Mouse (Mus musculus) lung, embryonic 15.5 days (tissue): ENCODE data around the gene Spryd3. TPM values are rescaled to one million over a fixed set of nuclear protein-coding genes. Genes with fewer than 3 reads are reported as not detected.
A peak's percentile ranks its signal among the peaks of the same experiment; 100 is the strongest.

Source experiments
- ATAC-seq: fragments of 200-750 bp; cut with Nextera tagmentation; 2 replicates; pipeline ENCODE4 v1.8.0; 2017; ENCODE audit warnings: moderate number of reproducible peaks, borderline replicate concordance; ENCODE audit not compliant: low FRiP score, low TSS enrichment; ENCODE audit errors: extremely low read depth
- H3K27ac ChIP-seq: fragments of 300-500 bp; sonication (generic); 2 replicates; pipeline ENCODE4 v1.5.1; 2015; ENCODE audit warnings: moderate library complexity, mild to moderate bottlenecking, inconsistent platforms
- H3K27me3 ChIP-seq: fragments of 300-500 bp; sonication (generic); 2 replicates; pipeline ENCODE4 v1.6.1; 2015; ENCODE audit warnings: inconsistent platforms
- H3K36me3 ChIP-seq: fragments of 300-500 bp; sonication (generic); 2 replicates; pipeline ENCODE4 v1.6.1; 2015; ENCODE audit warnings: inconsistent platforms
- H3K4me1 ChIP-seq: fragments of 300-500 bp; sonication (generic); 2 replicates; pipeline ENCODE4 v1.6.1; 2015; ENCODE audit warnings: inconsistent platforms
- H3K4me2 ChIP-seq: fragments of 300-500 bp; sonication (generic); 2 replicates; pipeline ENCODE4 v1.6.1; 2015; ENCODE audit warnings: inconsistent platforms, mild to moderate bottlenecking, moderate library complexity
- H3K4me3 ChIP-seq: fragments of 300-500 bp; sonication (generic); 2 replicates; pipeline ENCODE4 v1.5.1; 2015; ENCODE audit warnings: mild to moderate bottlenecking, inconsistent platforms
- H3K9ac ChIP-seq: fragments of 300-500 bp; sonication (generic); 2 replicates; pipeline ENCODE4 v1.6.1; 2015; ENCODE audit warnings: inconsistent platforms
- H3K9me3 ChIP-seq: fragments of 300-500 bp; sonication (generic); 2 replicates; pipeline ENCODE4 v1.6.1; 2016; ENCODE audit warnings: inconsistent platforms
- WGBS: fragments of 180-500 bp; shearing (Covaris S2); methylation state at CpG from one replicate; pipeline ENCODE4 v1.1.7; 2015; 5-methylcytosine and 5-hydroxymethylcytosine counted together
- polyA plus RNA-seq: library from polyadenylated mRNA; unstranded; fragments of >200 nt; fragmentation: Nextera tagmentation; extraction: Ambion mirVana; gene quantifications from 2 replicates; pipeline ENCODE4 v1.2.1, GENCODE M21; 2015

The Spryd3 gene
- polyA plus RNA-seq, 1 experiment from 2014 or later: 20.5 TPM

- Histone ChIP-seq H3K27ac (no peak overlapping the region), H3K36me3 (peaks cover 55% of the 10 kb centered on the region), H3K4me2 (no peak overlapping the region), H3K4me3 (no peak overlapping the region), H3K4me1 (peaks cover 29% of the 10 kb centered on the region), H3K27me3 (no peaks in the 10 kb centered on the region), H3K9ac (no peak overlapping the region), H3K9me3 (no peaks in the 10 kb centered on the region)
- 70% methylated on average over 8 of the region's 8 CpGs for WGBS
- no peak for ATAC-seq
These were observed 16.8 kb downstream of the Spryd3 start for GRCm38 (mm10) chr15:102119121-102119830.

- Histone ChIP-seq H3K4me2 (no peak overlapping the region), H3K4me3 (no peak overlapping the region), H3K27me3 (no peaks in the 10 kb centered on the region), H3K9me3 (no peaks in the 10 kb centered on the region), H3K4me1 (peaks cover 29% of the 10 kb centered on the region), H3K27ac (no peak overlapping the region), H3K36me3 (peaks cover 61% of the 10 kb centered on the region), H3K9ac (no peak overlapping the region)
- ATAC-seq: no peak
- 86% methylated on average over 4 of the region's 4 CpGs for WGBS
These were observed 17.4 kb downstream of the Spryd3 start for GRCm38 (mm10) chr15:102118591-102118990.

- H3K27ac ChIP-seq: peak overlapping the region; percentile 32
- no peak overlapping the region for H3K4me3 ChIP-seq
- 64% methylated on average over 19 of the region's 19 CpGs for WGBS
- no peaks in the 10 kb centered on the region for H3K9me3 ChIP-seq
- peaks cover 29% of the 10 kb centered on the region for H3K4me1 ChIP-seq
- peaks cover 68% of the 10 kb centered on the region for H3K36me3 ChIP-seq
- peak; percentile 31; the same call in 1 of the 2 replicates for ATAC-seq
- H3K4me2 ChIP-seq: no peak overlapping the region
- H3K9ac ChIP-seq: no peak overlapping the region
- no peaks in the 10 kb centered on the region for H3K27me3 ChIP-seq
These were observed 18.3 kb downstream of the Spryd3 start for GRCm38 (mm10) chr15:102117461-102118443.

GRCm38 (mm10) chr15:102116753-102117415, 19.1 kb downstream of the Spryd3 start:
- H3K9me3 ChIP-seq: no peaks in the 10 kb centered on the region
- no peaks in the 10 kb centered on the region for H3K27me3 ChIP-seq
- WGBS: 62% methylated on average over 11 of the region's 11 CpGs
- no peak overlapping the region for H3K4me2 ChIP-seq
- peaks cover 29% of the 10 kb centered on the region for H3K4me1 ChIP-seq
- peak; percentile 28; the same call in 1 of the 2 replicates for ATAC-seq
- H3K9ac ChIP-seq: no peak overlapping the region
- peak overlapping the region; percentile 32 for H3K27ac ChIP-seq
- no peak overlapping the region for H3K4me3 ChIP-seq
- H3K36me3 ChIP-seq: peaks cover 71% of the 10 kb centered on the region

GRCm38 (mm10) chr15:102115731-102116231, 20.3 kb downstream of the Spryd3 start:
- peak overlapping the region; percentile 32 for H3K27ac ChIP-seq
- ATAC-seq: no peak

GRCm38 (mm10) chr15:102114651-102115260, 21.3 kb downstream of the Spryd3 start:
- no peaks in the 10 kb centered on the region for H3K27me3 ChIP-seq
- H3K4me2 ChIP-seq: no peak overlapping the region
- 80% methylated on average over 7 of the region's 7 CpGs for WGBS
- no peak overlapping the region for H3K27ac ChIP-seq
- peaks cover 91% of the 10 kb centered on the region for H3K36me3 ChIP-seq
- no peak for ATAC-seq
- H3K4me1 ChIP-seq: peaks cover 29% of the 10 kb centered on the region
- no peak overlapping the region for H3K9ac ChIP-seq
- no peaks in the 10 kb centered on the region for H3K9me3 ChIP-seq
- no peak overlapping the region for H3K4me3 ChIP-seq

More at GRCm38 (mm10) chr15:102115731-102116231, 20.3 kb downstream of the Spryd3 start:
- WGBS: 74% methylated on average over 9 of the region's 9 CpGs
- H3K4me2 ChIP-seq: no peak overlapping the region
- peaks cover 29% of the 10 kb centered on the region for H3K4me1 ChIP-seq
- peaks cover 81% of the 10 kb centered on the region for H3K36me3 ChIP-seq
- H3K27me3 ChIP-seq: no peaks in the 10 kb centered on the region
- H3K9me3 ChIP-seq: no peaks in the 10 kb centered on the region
- no peak overlapping the region for H3K4me3 ChIP-seq
- H3K9ac ChIP-seq: no peak overlapping the region

- no peaks in the 10 kb centered on the region for H3K27me3 ChIP-seq
- no peak overlapping the region for H3K4me3 ChIP-seq
- no peaks in the 10 kb centered on the region for H3K9me3 ChIP-seq
- WGBS: 79% methylated on average over 4 of the region's 4 CpGs
- no peak overlapping the region for H3K4me2 ChIP-seq
- peaks cover 38% of the 10 kb centered on the region for H3K4me1 ChIP-seq
- no peak overlapping the region for H3K9ac ChIP-seq
- H3K36me3 ChIP-seq: peaks cover 95% of the 10 kb centered on the region
- no peak for ATAC-seq
- H3K27ac ChIP-seq: no peak overlapping the region
These were observed 22.4 kb downstream of the Spryd3 start for GRCm38 (mm10) chr15:102113674-102114073.

GRCm38 (mm10) chr15:102112827-102113226, 23.2 kb downstream of the Spryd3 start:
- H3K27ac ChIP-seq: no peak overlapping the region
- no peaks in the 10 kb centered on the region for H3K27me3 ChIP-seq
- no peak for ATAC-seq
- no peak overlapping the region for H3K9ac ChIP-seq
- no peaks in the 10 kb centered on the region for H3K9me3 ChIP-seq
- H3K36me3 ChIP-seq: peaks cover 95% of the 10 kb centered on the region
- no peak overlapping the region for H3K4me2 ChIP-seq
- H3K4me3 ChIP-seq: no peak overlapping the region
- WGBS: 70% methylated on average over 8 of the region's 8 CpGs
- peaks cover 39% of the 10 kb centered on the region for H3K4me1 ChIP-seq

- Histone ChIP-seq H3K9me3 (no peaks in the 10 kb centered on the region), H3K27ac (no peak overlapping the region), H3K9ac (no peak overlapping the region), H3K4me3 (no peak overlapping the region), H3K27me3 (no peaks in the 10 kb centered on the region), H3K4me2 (no peak overlapping the region), H3K4me1 (peaks cover 40% of the 10 kb centered on the region), H3K36me3 (peaks cover 96% of the 10 kb centered on the region)
- no peak for ATAC-seq
- 86% methylated on average over 6 of the region's 6 CpGs for WGBS
These were observed 23.9 kb downstream of the Spryd3 start for GRCm38 (mm10) chr15:102112181-102112580.

- no peak overlapping the region for H3K9ac ChIP-seq
- H3K4me3 ChIP-seq: no peak overlapping the region
- 80% methylated on average over 11 of the region's 11 CpGs for WGBS
- H3K4me1 ChIP-seq: peaks cover 40% of the 10 kb centered on the region
- peaks cover 99% of the 10 kb centered on the region for H3K36me3 ChIP-seq
- ATAC-seq: no peak
- H3K9me3 ChIP-seq: no peaks in the 10 kb centered on the region
- H3K27ac ChIP-seq: no peak overlapping the region
- H3K27me3 ChIP-seq: no peaks in the 10 kb centered on the region
- H3K4me2 ChIP-seq: no peak overlapping the region
These were observed 24.6 kb downstream of the Spryd3 start for GRCm38 (mm10) chr15:102111495-102111829.
